Mouse (Mus musculus): ENCODE measurements around the gene Hspb1.

Hspb1 gene

GRCm38 (mm10) chr5:135888405-135889215 is 891 bp downstream of the Hspb1 start:
- DNase-seq (ENCODE audit: low read depth, low spot score), result no peak

- DNase-seq (ENCODE audit: low read depth, low spot score), result no peak
Measured at GRCm38 (mm10) chr5:135890323-135890722, 2.6 kb downstream of the Hspb1 start.

GRCm38 (mm10) chr5:135890920-135891319 is 3.2 kb downstream of the Hspb1 start:
- no peak for DNase-seq (ENCODE audit: low read depth, low spot score)

GRCm38 (mm10) chr5:135892589-135893351 is 5.1 kb downstream of the Hspb1 start:
- no peak for DNase-seq (ENCODE audit: low read depth, low spot score)

- DNase-seq (ENCODE audit: low read depth, low spot score), result no peak
Measured at GRCm38 (mm10) chr5:135894958-135895357, 7.2 kb downstream of the Hspb1 start.

- peak; percentile 57 for DNase-seq (ENCODE audit: low read depth, low spot score)
Measured at GRCm38 (mm10) chr5:135898028-135898427, 10.3 kb downstream of the Hspb1 start.

- no peak for DNase-seq (ENCODE audit: low read depth, low spot score)
Measured at GRCm38 (mm10) chr5:135898995-135899394, 11.3 kb downstream of the Hspb1 start.

- DNase-seq (ENCODE audit: low read depth, low spot score), result no peak
Measured at GRCm38 (mm10) chr5:135899833-135900232, 12.1 kb downstream of the Hspb1 start.

GRCm38 (mm10) chr5:135900701-135901100 is 13.0 kb downstream of the Hspb1 start:
- no peak for DNase-seq (ENCODE audit: low read depth, low spot score)

GRCm38 (mm10) chr5:135901354-135902095 is 13.8 kb downstream of the Hspb1 start:
- peak; percentile 63 for DNase-seq (ENCODE audit: low read depth, low spot score)

- DNase-seq (ENCODE audit: low read depth, low spot score), result no peak
Measured at GRCm38 (mm10) chr5:135903058-135903457, 15.3 kb downstream of the Hspb1 start.

- peak; percentile 88 for DNase-seq (ENCODE audit: low read depth, low spot score)
Measured at GRCm38 (mm10) chr5:135903551-135904151, 15.9 kb downstream of the Hspb1 start.

- no peak for DNase-seq (ENCODE audit: low read depth, low spot score)
Measured at GRCm38 (mm10) chr5:135904259-135904658, 16.5 kb downstream of the Hspb1 start.

- DNase-seq (ENCODE audit: low read depth, low spot score), result no peak
Measured at GRCm38 (mm10) chr5:135905320-135906225, 17.9 kb downstream of the Hspb1 start.

GRCm38 (mm10) chr5:135906846-135907245 is 19.1 kb downstream of the Hspb1 start:
- DNase-seq (ENCODE audit: low read depth, low spot score), result no peak

- no peak for DNase-seq (ENCODE audit: low read depth, low spot score)
Measured at GRCm38 (mm10) chr5:135907256-135907655, 19.5 kb downstream of the Hspb1 start.

GRCm38 (mm10) chr5:135908185-135908584 is 20.5 kb downstream of the Hspb1 start:
- no peak for DNase-seq (ENCODE audit: low read depth, low spot score)

- DNase-seq (ENCODE audit: low read depth, low spot score), result no peak
Measured at GRCm38 (mm10) chr5:135908989-135909388, 21.3 kb downstream of the Hspb1 start.

GRCm38 (mm10) chr5:135909646-135910045 is 21.9 kb downstream of the Hspb1 start:
- no peak for DNase-seq (ENCODE audit: low read depth, low spot score)

- no peak for DNase-seq (ENCODE audit: low read depth, low spot score)
Measured at GRCm38 (mm10) chr5:135910813-135911212, 23.1 kb downstream of the Hspb1 start.
